Mouse (Mus musculus) stomach, embryonic 15.5 days (tissue): ENCODE data around the gene Ephb1. TPM values are rescaled to one million over a fixed set of nuclear protein-coding genes. Genes with fewer than 3 reads are reported as not detected.

ENCODE experiments used
- ATAC-seq: fragments of 200-750 bp; cut with Nextera tagmentation; 2 replicates; pipeline ENCODE4 v1.8.0; 2017; ENCODE audit warnings: low read depth, moderate number of reproducible peaks, moderate TSS enrichment; ENCODE audit not compliant: insufficient read depth, low FRiP score
- H3K27ac ChIP-seq: fragments of 300-500 bp; sonication (generic); 2 replicates; pipeline ENCODE4 v1.5.1; 2015; ENCODE audit warnings: mild to moderate bottlenecking, inconsistent platforms
- H3K27me3 ChIP-seq: fragments of 300-500 bp; sonication (generic); replicated peaks from 2 replicates; pipeline ENCODE4 v1.6.1; 2015; ENCODE audit warnings: inconsistent platforms
- H3K36me3 ChIP-seq: fragments of 300-500 bp; sonication (generic); 2 replicates; pipeline ENCODE4 v1.6.1; 2015; ENCODE audit warnings: inconsistent platforms
- H3K4me1 ChIP-seq: fragments of 300-500 bp; sonication (generic); 2 replicates; pipeline ENCODE4 v1.6.1; 2015; ENCODE audit warnings: inconsistent platforms
- H3K4me2 ChIP-seq: fragments of 300-500 bp; sonication (generic); 2 replicates; pipeline ENCODE4 v1.6.1; 2015; ENCODE audit warnings: mild to moderate bottlenecking, inconsistent platforms
- H3K4me3 ChIP-seq: fragments of 300-500 bp; sonication (generic); replicated peaks from 2 replicates; pipeline ENCODE4 v1.5.1; 2015; ENCODE audit warnings: inconsistent platforms
- H3K9ac ChIP-seq: fragments of 300-500 bp; sonication (generic); 2 replicates; pipeline ENCODE4 v1.6.1; 2015; ENCODE audit warnings: inconsistent platforms
- H3K9me3 ChIP-seq: fragments of 300-500 bp; sonication (generic); 2 replicates; pipeline ENCODE4 v1.6.1; 2016; ENCODE audit warnings: inconsistent platforms
- WGBS: fragments of 180-500 bp; shearing (Covaris S2); methylation state at CpG from one replicate; pipeline ENCODE4 v1.1.7; 2015; 5-methylcytosine and 5-hydroxymethylcytosine counted together
- polyA plus RNA-seq: library from polyadenylated mRNA; unstranded; fragments of >200 nt; fragmentation: Nextera tagmentation; extraction: Ambion mirVana; gene quantifications from 2 replicates; pipeline ENCODE4 v1.2.1, GENCODE M21; 2015

Ephb1 gene
- polyA plus RNA-seq, 1 experiment from 2014 or later = 5.5 TPM

GRCm38 (mm10) chr9:102327625-102328150, 26.8 kb downstream of the Ephb1 start:
- Histone ChIP-seq H3K9me3 (no peaks in the 10 kb centered on the region), H3K36me3 (no peaks in the 10 kb centered on the region), H3K9ac (no peak overlapping the region), H3K27me3 (no peaks in the 10 kb centered on the region), H3K4me1 (no peaks in the 10 kb centered on the region), H3K27ac (no peak overlapping the region), H3K4me3 (no peak overlapping the region), H3K4me2 (no peak overlapping the region)
- ATAC-seq = no peak
- WGBS = 77% methylated on average over 4 of the region's 4 CpGs

- Histone ChIP-seq H3K27ac (no peak overlapping the region), H3K27me3 (no peaks in the 10 kb centered on the region), H3K9ac (no peak overlapping the region), H3K4me1 (no peaks in the 10 kb centered on the region), H3K36me3 (no peaks in the 10 kb centered on the region), H3K4me3 (no peak overlapping the region), H3K9me3 (no peaks in the 10 kb centered on the region), H3K4me2 (no peak overlapping the region)
- no peak for ATAC-seq
- WGBS = 89% methylated on average over 6 of the region's 6 CpGs
These were observed 39.1 kb downstream of the Ephb1 start for GRCm38 (mm10) chr9:102315436-102315835.

- no peaks in the 10 kb centered on the region for H3K4me1 ChIP-seq
- no peak for ATAC-seq
- WGBS = 86% methylated on average over 1 of the region's 1 CpGs
These were observed 39.7 kb downstream of the Ephb1 start for GRCm38 (mm10) chr9:102314795-102315194.

GRCm38 (mm10) chr9:102310431-102310830, 44.1 kb downstream of the Ephb1 start:
- Histone ChIP-seq H3K27ac (no peak overlapping the region), H3K4me3 (no peak overlapping the region)

More at GRCm38 (mm10) chr9:102314795-102315194, 39.7 kb downstream of the Ephb1 start:
- Histone ChIP-seq H3K27ac (no peak overlapping the region), H3K9ac (no peak overlapping the region), H3K27me3 (no peaks in the 10 kb centered on the region), H3K4me2 (no peak overlapping the region), H3K4me3 (no peak overlapping the region), H3K36me3 (no peaks in the 10 kb centered on the region), H3K9me3 (no peaks in the 10 kb centered on the region)

GRCm38 (mm10) chr9:102309278-102309677, 45.2 kb downstream of the Ephb1 start:
- H3K9ac ChIP-seq = no peak overlapping the region
- no peaks in the 10 kb centered on the region for H3K4me1 ChIP-seq
- ATAC-seq = no peak
- H3K27ac ChIP-seq = no peak overlapping the region
- no peaks in the 10 kb centered on the region for H3K27me3 ChIP-seq
- no peaks in the 10 kb centered on the region for H3K9me3 ChIP-seq
- no peak overlapping the region for H3K4me3 ChIP-seq
- 85% methylated on average over 7 of the region's 7 CpGs for WGBS
- H3K36me3 ChIP-seq = no peaks in the 10 kb centered on the region
- no peak overlapping the region for H3K4me2 ChIP-seq

More at GRCm38 (mm10) chr9:102310431-102310830, 44.1 kb downstream of the Ephb1 start:
- no peaks in the 10 kb centered on the region for H3K36me3 ChIP-seq
- H3K4me2 ChIP-seq = no peak overlapping the region
- no peaks in the 10 kb centered on the region for H3K27me3 ChIP-seq
- WGBS = 29% methylated on average over 3 of the region's 3 CpGs
- no peak overlapping the region for H3K9ac ChIP-seq
- no peaks in the 10 kb centered on the region for H3K4me1 ChIP-seq
- ATAC-seq = no peak
- H3K9me3 ChIP-seq = no peaks in the 10 kb centered on the region

GRCm38 (mm10) chr9:102307656-102308055, 46.8 kb downstream of the Ephb1 start:
- WGBS = 63% methylated on average over 4 of the region's 4 CpGs
- no peak for ATAC-seq

GRCm38 (mm10) chr9:102306645-102307415, 47.7 kb downstream of the Ephb1 start:
- Histone ChIP-seq H3K9me3 (no peaks in the 10 kb centered on the region), H3K4me2 (no peak overlapping the region), H3K9ac (no peak overlapping the region), H3K27me3 (no peaks in the 10 kb centered on the region), H3K36me3 (no peaks in the 10 kb centered on the region), H3K4me1 (no peaks in the 10 kb centered on the region), H3K4me3 (no peak overlapping the region), H3K27ac (no peak overlapping the region)
- 79% methylated on average over 1 of the region's 1 CpGs for WGBS
- no peak for ATAC-seq

More at GRCm38 (mm10) chr9:102307656-102308055, 46.8 kb downstream of the Ephb1 start:
- Histone ChIP-seq H3K4me3 (no peak overlapping the region), H3K27ac (no peak overlapping the region), H3K4me1 (no peaks in the 10 kb centered on the region), H3K4me2 (no peak overlapping the region), H3K9me3 (no peaks in the 10 kb centered on the region), H3K9ac (no peak overlapping the region), H3K36me3 (no peaks in the 10 kb centered on the region), H3K27me3 (no peaks in the 10 kb centered on the region)

GRCm38 (mm10) chr9:102305432-102306100, 48.9 kb downstream of the Ephb1 start:
- 78% methylated on average over 7 of the region's 7 CpGs for WGBS
- Histone ChIP-seq H3K9me3 (no peaks in the 10 kb centered on the region), H3K4me2 (no peak overlapping the region), H3K4me1 (no peaks in the 10 kb centered on the region), H3K36me3 (no peaks in the 10 kb centered on the region), H3K27ac (no peak overlapping the region), H3K9ac (no peak overlapping the region), H3K4me3 (no peak overlapping the region), H3K27me3 (no peaks in the 10 kb centered on the region)
- no peak for ATAC-seq

GRCm38 (mm10) chr9:102304796-102305195, 49.7 kb downstream of the Ephb1 start:
- H3K9me3 ChIP-seq = no peaks in the 10 kb centered on the region
- no peak overlapping the region for H3K9ac ChIP-seq
- WGBS = 26% methylated on average over 3 of the region's 3 CpGs
- no peak overlapping the region for H3K4me2 ChIP-seq
- H3K4me1 ChIP-seq = no peaks in the 10 kb centered on the region
- H3K4me3 ChIP-seq = no peak overlapping the region
- no peaks in the 10 kb centered on the region for H3K27me3 ChIP-seq
- ATAC-seq = no peak
- H3K27ac ChIP-seq = no peak overlapping the region
- no peaks in the 10 kb centered on the region for H3K36me3 ChIP-seq

GRCm38 (mm10) chr9:102303882-102304281, 50.6 kb downstream of the Ephb1 start:
- no peaks in the 10 kb centered on the region for H3K4me1 ChIP-seq
- no peak for ATAC-seq
- 54% methylated on average over 13 of the region's 13 CpGs for WGBS

GRCm38 (mm10) chr9:102300985-102301384, 53.5 kb downstream of the Ephb1 start:
- Histone ChIP-seq H3K36me3 (no peaks in the 10 kb centered on the region), H3K4me1 (no peaks in the 10 kb centered on the region), H3K27ac (no peak overlapping the region), H3K27me3 (no peaks in the 10 kb centered on the region), H3K9ac (no peak overlapping the region), H3K4me2 (no peak overlapping the region), H3K4me3 (no peak overlapping the region), H3K9me3 (no peaks in the 10 kb centered on the region)
- ATAC-seq = no peak
- WGBS = 87% methylated on average over 4 of the region's 4 CpGs

More at GRCm38 (mm10) chr9:102303882-102304281, 50.6 kb downstream of the Ephb1 start:
- Histone ChIP-seq H3K4me2 (no peak overlapping the region), H3K27ac (no peak overlapping the region), H3K36me3 (no peaks in the 10 kb centered on the region), H3K27me3 (no peaks in the 10 kb centered on the region), H3K9ac (no peak overlapping the region), H3K9me3 (no peaks in the 10 kb centered on the region), H3K4me3 (no peak overlapping the region)

GRCm38 (mm10) chr9:102298741-102299140, 55.8 kb downstream of the Ephb1 start:
- H3K9ac ChIP-seq = no peak overlapping the region
- H3K36me3 ChIP-seq = no peaks in the 10 kb centered on the region
- no peak overlapping the region for H3K4me3 ChIP-seq
- no peaks in the 10 kb centered on the region for H3K4me1 ChIP-seq
- H3K9me3 ChIP-seq = no peaks in the 10 kb centered on the region
- ATAC-seq = no peak
- 80% methylated on average over 8 of the region's 8 CpGs for WGBS
- H3K4me2 ChIP-seq = no peak overlapping the region
- H3K27me3 ChIP-seq = no peaks in the 10 kb centered on the region
- no peak overlapping the region for H3K27ac ChIP-seq
